Mouse (Mus musculus) hindbrain, embryonic 14.5 days (tissue): ENCODE data around the gene Klhl23. TPM values are rescaled to one million over a fixed set of nuclear protein-coding genes. Genes with fewer than 3 reads are reported as not detected.

ENCODE experiments used
- ATAC-seq: fragments of 200-750 bp; cut with Nextera tagmentation; 2 replicates; pipeline ENCODE4 v1.8.0; 2017; ENCODE audit warnings: moderate number of reproducible peaks, mild to moderate bottlenecking, moderate TSS enrichment, moderate library complexity; ENCODE audit not compliant: low FRiP score
- DNase-seq: peaks from one replicate; pipeline ENCODE4 v3.0.0-alpha.2; 2015; ENCODE audit warnings: low spot score
- H3K27ac ChIP-seq: fragments of 300-500 bp; sonication (generic); 2 replicates; pipeline ENCODE4 v1.5.1; 2014; ENCODE audit warnings: mild to moderate bottlenecking, moderate library complexity
- H3K27me3 ChIP-seq: fragments of 300-500 bp; sonication (generic); 2 replicates; pipeline ENCODE4 v1.6.1; 2014; ENCODE audit warnings: mild to moderate bottlenecking, low read length, mixed read lengths; ENCODE audit not compliant: control insufficient read depth, insufficient read depth
- H3K36me3 ChIP-seq: fragments of 300-500 bp; sonication (generic); replicated peaks from 2 replicates; pipeline ENCODE4 v1.6.1; 2014; ENCODE audit not compliant: control insufficient read depth, insufficient read depth
- H3K4me1 ChIP-seq: fragments of 300-500 bp; sonication (generic); replicated peaks from 2 replicates; pipeline ENCODE4 v1.6.1; 2014; ENCODE audit warnings: antibody characterized with exemption, low read length, mixed read lengths; ENCODE audit not compliant: control insufficient read depth, insufficient read depth
- H3K4me2 ChIP-seq: fragments of 300-500 bp; sonication (generic); replicated peaks from 2 replicates; pipeline ENCODE4 v1.6.1; 2014; ENCODE audit warnings: mild to moderate bottlenecking, moderate library complexity
- H3K4me3 ChIP-seq: fragments of 300-500 bp; sonication (generic); replicated peaks from 2 replicates; pipeline ENCODE4 v1.5.1; 2014; ENCODE audit warnings: mild to moderate bottlenecking, low read length
- H3K9ac ChIP-seq: fragments of 300-500 bp; sonication (generic); 2 replicates; pipeline ENCODE4 v1.6.1; 2014
- H3K9me3 ChIP-seq: fragments of 300-500 bp; sonication (generic); 2 replicates; pipeline ENCODE4 v1.6.1; 2016; ENCODE audit warnings: low read length; ENCODE audit not compliant: control insufficient read depth
- WGBS: fragments of 180-500 bp; shearing (Covaris S2); extraction: QIAGEN DNeasy Blood & Tissue Kit; methylation state at CpG from one replicate; pipeline ENCODE4 v1.1.7; 2014; 5-methylcytosine and 5-hydroxymethylcytosine counted together
- polyA plus RNA-seq: library from polyadenylated mRNA; unstranded; fragments of >200 nt; fragmentation: Nextera tagmentation; extraction: Ambion mirVana; gene quantifications from 2 replicates; pipeline ENCODE4 v1.2.1, GENCODE M21; 2014

Klhl23 gene
- polyA plus RNA-seq = 106 and 112 TPM in 2 replicates

- Histone ChIP-seq H3K9me3 (no peaks in the 10 kb centered on the region), H3K4me3 (peak within 1 kb of the TSS; percentile 83), H3K27me3 (no peaks in the 10 kb centered on the region), H3K4me1 (peaks cover 26% of the 10 kb centered on the region), H3K4me2 (peak within 1 kb of the TSS; percentile 55), H3K9ac (peak within 1 kb of the TSS; percentile 94), H3K36me3 (no peaks in the 10 kb centered on the region; the same call in 1 of the 2 replicates), H3K27ac (peak within 1 kb of the TSS; percentile 96)
- DNase-seq (no peak), ATAC-seq (no peak)
- WGBS = 31% methylated on average over 8 of the region's 8 CpGs
Measured at GRCm38 (mm10) chr2:69821711-69822110, at the start of gene Klhl23. Gene Klhl23, plus strand, starts transcription at chr2:69821944.

GRCm38 (mm10) chr2:69773331-69773730 lies 48.4 kb upstream of the Klhl23 start:
- no peak for ATAC-seq
- H3K4me2 ChIP-seq = no peak overlapping the region
- no peaks in the 10 kb centered on the region for H3K27me3 ChIP-seq
- H3K36me3 ChIP-seq = peaks cover 32% of the 10 kb centered on the region
- H3K27ac ChIP-seq = no peak overlapping the region
- H3K4me1 ChIP-seq = no peaks in the 10 kb centered on the region
- no peak overlapping the region for H3K4me3 ChIP-seq
- 99% methylated on average over 3 of the region's 3 CpGs for WGBS
- DNase-seq = no peak
- H3K9me3 ChIP-seq = no peaks in the 10 kb centered on the region
- H3K9ac ChIP-seq = no peak overlapping the region

- H3K36me3 ChIP-seq = peaks cover 49% of the 10 kb centered on the region
- 72% methylated on average over 7 of the region's 7 CpGs for WGBS
- no peaks in the 10 kb centered on the region for H3K27me3 ChIP-seq
- no peak overlapping the region for H3K9ac ChIP-seq
- H3K9me3 ChIP-seq = no peaks in the 10 kb centered on the region
- no peaks in the 10 kb centered on the region for H3K4me1 ChIP-seq
- no peak overlapping the region for H3K4me2 ChIP-seq
- ATAC-seq (no peak), DNase-seq (no peak)
- no peak overlapping the region for H3K27ac ChIP-seq
- H3K4me3 ChIP-seq = no peak overlapping the region
Measured at GRCm38 (mm10) chr2:69777985-69778835, 43.5 kb upstream of the Klhl23 start.

- Histone ChIP-seq H3K27me3 (no peaks in the 10 kb centered on the region), H3K4me3 (no peak overlapping the region), H3K4me1 (no peaks in the 10 kb centered on the region), H3K36me3 (peaks cover 43% of the 10 kb centered on the region), H3K27ac (no peak overlapping the region), H3K9me3 (no peaks in the 10 kb centered on the region), H3K9ac (no peak overlapping the region), H3K4me2 (no peak overlapping the region)
- ATAC-seq (no peak), DNase-seq (no peak)
- 51% methylated on average over 5 of the region's 5 CpGs for WGBS
Measured at GRCm38 (mm10) chr2:69778836-69779177, 42.9 kb upstream of the Klhl23 start.

GRCm38 (mm10) chr2:69788974-69789373 lies 32.8 kb upstream of the Klhl23 start:
- 0 out of 2 replicates have a peak, but pooled peaks have one; percentile 25 for ATAC-seq
- H3K27me3 ChIP-seq = no peaks in the 10 kb centered on the region
- no peak for DNase-seq
- H3K27ac ChIP-seq = 0 out of 2 replicates have a peak overlapping the region, but pooled peaks have one; percentile 35
- peak overlapping the region; percentile 55 for H3K4me3 ChIP-seq
- H3K9ac ChIP-seq = peak overlapping the region; percentile 68
- no peaks in the 10 kb centered on the region for H3K9me3 ChIP-seq
- WGBS = 29% methylated on average over 9 of the region's 9 CpGs
- peaks cover 21% of the 10 kb centered on the region for H3K36me3 ChIP-seq
- H3K4me1 ChIP-seq = 0 out of 2 replicates have a peak, but pooled peaks cover 9% of the 10 kb centered on the region
- H3K4me2 ChIP-seq = peak overlapping the region; percentile 70

DNA sequence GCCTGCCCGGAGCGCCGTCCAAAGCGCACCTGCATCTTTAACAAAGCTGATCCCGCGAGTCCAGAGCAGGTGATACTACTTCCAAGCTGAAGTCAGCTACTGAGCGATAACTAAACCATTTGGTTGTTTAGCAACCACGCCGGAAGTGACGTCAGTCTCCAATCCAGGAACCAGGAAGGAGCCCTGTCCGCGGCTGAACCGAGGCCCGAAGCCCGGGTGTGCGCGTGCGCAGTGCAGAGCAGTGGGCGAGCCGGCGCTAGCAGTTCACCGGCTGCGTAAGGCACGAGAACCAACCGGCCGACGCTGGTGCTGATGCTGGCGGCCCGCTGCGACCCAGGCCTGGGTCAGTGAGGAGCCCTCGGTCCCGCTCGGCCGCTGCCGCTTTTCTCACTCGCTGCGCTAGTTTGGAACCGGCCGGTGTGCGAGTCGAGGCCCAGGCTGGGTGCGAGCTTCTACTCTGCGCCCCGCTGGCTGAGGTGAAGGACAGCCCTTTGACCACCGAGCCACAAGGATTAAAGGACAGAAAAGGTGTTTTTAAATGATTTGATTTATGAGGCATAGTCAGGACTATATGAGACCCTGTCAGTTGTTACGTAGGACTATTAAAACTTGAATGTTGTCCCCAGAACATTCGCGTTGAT lies 32.2 kb upstream of the Klhl23 start, which contains the start of the genes Ccdc173 and Phospho2:
Ccdc173 (minus strand) TSS at position 147 of the 641 bp plus-strand sequence.
Phospho2 (plus strand) TSS at position 195 of the 641 bp plus-strand sequence.
- Histone ChIP-seq H3K9ac (peak within 1 kb of the TSS; percentile 68), H3K27ac (peak within 1 kb of the TSS; percentile 81), H3K4me2 (peak within 1 kb of the TSS; percentile 70), H3K4me1 (0 out of 2 replicates have a peak, but pooled peaks cover 9% of the 10 kb centered on the region), H3K27me3 (no peaks in the 10 kb centered on the region), H3K9me3 (no peaks in the 10 kb centered on the region), H3K4me3 (peak within 1 kb of the TSS; percentile 55), H3K36me3 (peaks cover 25% of the 10 kb centered on the region)
- 2% methylated on average over 48 of the region's 48 CpGs for WGBS
- DNase-seq (peak; percentile 99), ATAC-seq (peak; percentile 98)

GRCm38 (mm10) chr2:69790285-69790684 lies 31.5 kb upstream of the Klhl23 start:
- ATAC-seq = no peak
- Histone ChIP-seq H3K9ac (peak overlapping the region; percentile 68; the same call in 1 of the 2 replicates), H3K9me3 (no peaks in the 10 kb centered on the region), H3K36me3 (peaks cover 32% of the 10 kb centered on the region), H3K4me3 (peak overlapping the region; percentile 55), H3K27me3 (no peaks in the 10 kb centered on the region), H3K27ac (peak overlapping the region; percentile 81; the same call in 1 of the 2 replicates), H3K4me2 (peak overlapping the region; percentile 70), H3K4me1 (0 out of 2 replicates have a peak, but pooled peaks cover 9% of the 10 kb centered on the region)
- WGBS = under 1% methylated on average over 10 of the region's 10 CpGs
- DNase-seq = peak; percentile 83

GRCm38 (mm10) chr2:69790722-69791121 lies 31.0 kb upstream of the Klhl23 start:
- Histone ChIP-seq H3K4me2 (peak overlapping the region; percentile 70), H3K27ac (no peak overlapping the region), H3K4me1 (0 out of 2 replicates have a peak, but pooled peaks cover 9% of the 10 kb centered on the region), H3K9ac (no peak overlapping the region), H3K4me3 (peak overlapping the region; percentile 55; the same call in 1 of the 2 replicates), H3K27me3 (no peaks in the 10 kb centered on the region), H3K36me3 (peaks cover 37% of the 10 kb centered on the region), H3K9me3 (no peaks in the 10 kb centered on the region)
- DNase-seq = no peak
- ATAC-seq = no peak
- 81% methylated on average over 4 of the region's 4 CpGs for WGBS

- Histone ChIP-seq H3K9me3 (no peaks in the 10 kb centered on the region), H3K27me3 (no peaks in the 10 kb centered on the region), H3K27ac (no peak overlapping the region), H3K4me3 (no peak overlapping the region), H3K36me3 (0 out of 2 replicates have a peak, but pooled peaks cover 1% of the 10 kb centered on the region), H3K4me1 (no peaks in the 10 kb centered on the region), H3K4me2 (no peak overlapping the region), H3K9ac (no peak overlapping the region)
- no peak for ATAC-seq
- 66% methylated on average over 5 of the region's 5 CpGs for WGBS
- no peak for DNase-seq
Measured at GRCm38 (mm10) chr2:69802911-69803312, 18.8 kb upstream of the Klhl23 start.
